Mouse (Mus musculus): ENCODE results near the gene Egln2.

Egln2 gene

GRCm38 (mm10) chr7:27166614-27167474, at the start of gene Egln2:
Gene Egln2 (minus strand): TSS chr7:27166802.
- DNase-seq (ENCODE audit: low spot score): peak; percentile 88

GRCm38 (mm10) chr7:27212626-27213025, 46.0 kb upstream of the Egln2 start:
- no peak for DNase-seq (ENCODE audit: low spot score)

- no peak for DNase-seq (ENCODE audit: low spot score)
Measured at GRCm38 (mm10) chr7:27203730-27204449, 37.3 kb upstream of the Egln2 start.

- DNase-seq (ENCODE audit: low spot score): no peak
Measured at GRCm38 (mm10) chr7:27198779-27199178, 32.2 kb upstream of the Egln2 start.

GRCm38 (mm10) chr7:27198355-27198754, 31.8 kb upstream of the Egln2 start:
- DNase-seq (ENCODE audit: low spot score): no peak

- DNase-seq (ENCODE audit: low spot score): no peak
Measured at GRCm38 (mm10) chr7:27197634-27198033, 31.0 kb upstream of the Egln2 start.

GRCm38 (mm10) chr7:27197136-27197535, 30.5 kb upstream of the Egln2 start:
- DNase-seq (ENCODE audit: low spot score): no peak

- DNase-seq (ENCODE audit: low spot score): peak; percentile 85
Measured at GRCm38 (mm10) chr7:27195681-27196611, 29.3 kb upstream of the Egln2 start, which contains the start of the genes BC024978 and Snrpa. Gene BC024978 (plus strand): TSS chr7:27195781. Gene Snrpa (minus strand): TSS chr7:27196271.

GRCm38 (mm10) chr7:27193731-27194130, 27.1 kb upstream of the Egln2 start:
- DNase-seq (ENCODE audit: low spot score): no peak

- no peak for DNase-seq (ENCODE audit: low spot score)
Measured at GRCm38 (mm10) chr7:27192434-27192833, 25.8 kb upstream of the Egln2 start.

GRCm38 (mm10) chr7:27189271-27189931, 22.8 kb upstream of the Egln2 start:
- no peak for DNase-seq (ENCODE audit: low spot score)

- no peak for DNase-seq (ENCODE audit: low spot score)
Measured at GRCm38 (mm10) chr7:27185986-27186385, 19.4 kb upstream of the Egln2 start.

- no peak for DNase-seq (ENCODE audit: low spot score)
Measured at GRCm38 (mm10) chr7:27184964-27185363, 18.4 kb upstream of the Egln2 start.

GRCm38 (mm10) chr7:27182498-27182897, 15.9 kb upstream of the Egln2 start:
- DNase-seq (ENCODE audit: low spot score): no peak

- DNase-seq (ENCODE audit: low spot score): no peak
Measured at GRCm38 (mm10) chr7:27180837-27181695, 14.5 kb upstream of the Egln2 start, which contains the start of the genes Gm21983 and Mia. Gene Gm21983 (minus strand): TSS chr7:27181086. Gene Mia (minus strand): TSS chr7:27181157.

- DNase-seq (ENCODE audit: low spot score): no peak
Measured at GRCm38 (mm10) chr7:27180036-27180435, 13.4 kb upstream of the Egln2 start.

- no peak for DNase-seq (ENCODE audit: low spot score)
Measured at GRCm38 (mm10) chr7:27179217-27179918, 12.8 kb upstream of the Egln2 start.

- DNase-seq (ENCODE audit: low spot score): peak; percentile 96
Measured at GRCm38 (mm10) chr7:27178324-27179216, 12.0 kb upstream of the Egln2 start, which contains the start of gene Rab4b. Gene Rab4b (minus strand): TSS chr7:27178896.

GRCm38 (mm10) chr7:27177942-27178323, 11.3 kb upstream of the Egln2 start:
- no peak for DNase-seq (ENCODE audit: low spot score)

All from urinary bladder, postnatal 10 days (tissue).